ENCODE assay signal across 8 mouse cellular contexts in genomic region chr19:29046961-29047333, GRCm38 (mm10). TPM values are rescaled to one million over a fixed set of nuclear protein-coding genes. Genes with fewer than 3 reads are reported as not detected.
DNase-seq lines count a peak whose midpoint lies in the region; ATAC-seq and TF ChIP-seq lines count a peak whose summit lies in the region.

No protein-coding gene starts in this region.

- no peaks in the 10 kb centered on the region for H3K36me3 ChIP-seq in heart, embryonic 12.5 days
- H3K36me3 ChIP-seq in CH12.LX (replicated peaks in 1 of 2; ENCODE audit: control insufficient read depth in 1 of 2, insufficient read depth in 1 of 2, low read length in 1 of 2) = peaks cover 0 to 23% of the 10 kb centered on the region in 2 experiments
- no peaks in the 10 kb centered on the region for H3K36me3 ChIP-seq in forebrain, embryonic 14.5 days (ENCODE audit: control insufficient read depth, insufficient read depth, low read length)
- no peaks in the 10 kb centered on the region for H3K36me3 ChIP-seq in liver, embryonic 15.5 days (replicated peaks)

- peak overlapping the region; percentile 95 for H3K9ac ChIP-seq in heart, embryonic 12.5 days
- peak overlapping the region; percentile 66 for H3K9ac ChIP-seq in CH12.LX (ENCODE audit: insufficient read depth, low read depth)
- peak overlapping the region; percentile 95 for H3K9ac ChIP-seq in forebrain, embryonic 14.5 days (ENCODE audit: low read length)
- H3K9ac ChIP-seq in liver, embryonic 15.5 days = peak overlapping the region; percentile 93

- TF ChIP-seq EP300 in CH12.LX (IDR thresholded peaks at IDR 0.05; ENCODE audit: low read length) = 0 out of 2 replicates have a peak, but pooled peaks have one; percentile 7

- 25% methylated on average over 4 of the region's 4 CpGs for WGBS in heart, embryonic 12.5 days
- 29% methylated on average over 4 of the region's 4 CpGs for WGBS in forebrain, embryonic 14.5 days
- 12% methylated on average over 4 of the region's 4 CpGs for WGBS in liver, embryonic 15.5 days (ENCODE audit: insufficient replicate concordance)

- H3K27ac ChIP-seq in heart, embryonic 12.5 days (ENCODE audit: poor library complexity, severe bottlenecking) = peak overlapping the region; percentile 94
- H3K27ac ChIP-seq in CH12.LX (ENCODE audit: insufficient read depth, low read depth) = no peak overlapping the region
- peak overlapping the region; percentile 77; the same call in 1 of the 2 replicates for H3K27ac ChIP-seq in forebrain, embryonic 14.5 days (ENCODE audit: low read depth, low read length)
- peak overlapping the region; percentile 82 for H3K27ac ChIP-seq in liver, embryonic 15.5 days (replicated peaks)

- no peaks in the 10 kb centered on the region for H3K27me3 ChIP-seq in heart, embryonic 12.5 days (replicated peaks)
- H3K27me3 ChIP-seq in CH12.LX (replicated peaks) = no peaks in the 10 kb centered on the region
- no peaks in the 10 kb centered on the region for H3K27me3 ChIP-seq in forebrain, embryonic 14.5 days (replicated peaks; ENCODE audit: control insufficient read depth, insufficient read depth, low read length)
- H3K27me3 ChIP-seq in liver, embryonic 15.5 days = no peaks in the 10 kb centered on the region

- in situ Hi-C loops in CH12.LX (cut with MboI; ENCODE audit: low pct_ligation_motif_present, low pct_unique_long_range_greater_than_20kb, low sequenced_read_pairs) = no loop called here

- no peak for DNase-seq in heart, postnatal 4 days
- DNase-seq in CH12.LX (ENCODE audit: extremely low read depth) = no peak
- DNase-seq in forebrain, embryonic 14.5 days (ENCODE audit: low spot score) = no peak
- no peak for DNase-seq in cerebellum, adult 18-20 months
- no peak for DNase-seq in cerebellum, adult 8-10 months
- no peak for DNase-seq in left cerebral cortex, postnatal 25 days (ENCODE audit: low spot score in 2 of 2)

- H3K4me3 ChIP-seq in heart, embryonic 12.5 days = peak overlapping the region; percentile 87
- H3K4me3 ChIP-seq in CH12.LX (replicated peaks in 1 of 3; ENCODE audit: low read depth in 2 of 3, low read length in 2 of 3, poor library complexity in 1 of 3) = peak overlapping the region; percentile 76 to 96 (median 92)
- peak overlapping the region; percentile 81 for H3K4me3 ChIP-seq in forebrain, embryonic 14.5 days (ENCODE audit: low read depth, low read length)
- H3K4me3 ChIP-seq in liver, embryonic 15.5 days (replicated peaks) = peak overlapping the region; percentile 88

- intact Hi-C loops in left cerebral cortex, postnatal 25 days (cut with DNase I) = loop anchor here (2.0 kb wide), 1 partner anchor 56 kb away; the partner anchor contains the start of gene Cdc37l1

- no peaks in the 10 kb centered on the region for H3K9me3 ChIP-seq in heart, embryonic 12.5 days (replicated peaks)
- no peaks in the 10 kb centered on the region for H3K9me3 ChIP-seq in CH12.LX (replicated peaks; ENCODE audit: low read length)
- no peaks in the 10 kb centered on the region for H3K9me3 ChIP-seq in forebrain, embryonic 14.5 days (replicated peaks; ENCODE audit: control insufficient read depth, low read length)
- no peaks in the 10 kb centered on the region for H3K9me3 ChIP-seq in liver, embryonic 15.5 days (replicated peaks)

- TF ChIP-seq POLR2A in CH12.LX (IDR thresholded peaks at IDR 0.05; ENCODE audit: low read depth, low read length) = no peak

- H3K4me1 ChIP-seq in heart, embryonic 12.5 days (replicated peaks) = peaks cover 25% of the 10 kb centered on the region
- peaks cover 0 to 25% of the 10 kb centered on the region in 2 experiments; a peak in 2 of 4 replicates for H3K4me1 ChIP-seq in CH12.LX (ENCODE audit: control insufficient read depth in 1 of 2, insufficient read depth in 2 of 2)
- peaks cover 14% of the 10 kb centered on the region for H3K4me1 ChIP-seq in forebrain, embryonic 14.5 days (ENCODE audit: control insufficient read depth, insufficient read depth, low read length)
- H3K4me1 ChIP-seq in liver, embryonic 15.5 days (replicated peaks) = peaks cover 65% of the 10 kb centered on the region

- no peaks in the 10 kb centered on the region; the same call in 1 of the 2 replicates for H3K79me2 ChIP-seq in CH12.LX (replicated peaks; ENCODE audit: control insufficient read depth, extremely low read depth, insufficient read depth, poor library complexity, severe bottlenecking)

- TF ChIP-seq CTCF in CH12.LX (conservative IDR thresholded peaks at IDR 0.05 in 1 of 2, IDR thresholded peaks at IDR 0.05 in 1 of 2; ENCODE audit: low read depth in 2 of 2, low read length in 2 of 2) = no peak

- dilution Hi-C loops in CH12.LX (cut with MboI; ENCODE audit: extremely low pct_ligation_motif_present, extremely low pct_unique_long_range_greater_than_20kb, low sequenced_read_pairs) = no loop called here

- no peak for TF ChIP-seq RAD21 in CH12.LX (IDR thresholded peaks at IDR 0.05; ENCODE audit: low read depth, low read length)

- no peak for ATAC-seq in heart, embryonic 12.5 days (ENCODE audit: insufficient number of reproducible peaks, low FRiP score)
- ATAC-seq in forebrain, embryonic 14.5 days = no peak
- no peak for ATAC-seq in liver, embryonic 15.5 days (ENCODE audit: insufficient read depth)

- peak overlapping the region; percentile 72 for H3K4me2 ChIP-seq in heart, embryonic 12.5 days
- H3K4me2 ChIP-seq in CH12.LX (ENCODE audit: insufficient read depth, low read depth, poor library complexity, severe bottlenecking) = peak overlapping the region; percentile 88; the same call in 1 of the 2 replicates
- H3K4me2 ChIP-seq in forebrain, embryonic 14.5 days (ENCODE audit: low read length) = peak overlapping the region; percentile 69
- H3K4me2 ChIP-seq in liver, embryonic 15.5 days = peak overlapping the region; percentile 95

TF ChIP-seq in CH12.LX, 34 proteins besides CTCF, POLR2A, EP300 and RAD21:
- no peak for TF ChIP-seq HCFC1 (IDR thresholded peaks at IDR 0.05; ENCODE audit: low read depth, low read length)
- no peak for TF ChIP-seq CHD1 (IDR thresholded peaks at IDR 0.05; ENCODE audit: low read depth, low read length)
- TF ChIP-seq MEF2A (IDR thresholded peaks at IDR 0.05; ENCODE audit: borderline replicate concordance, low read depth, low read length) = no peak

RNA-seq across cellular contexts. Expression of gene Ak3, which starts 0.8 kb away (rescaled TPM):
- polyA plus RNA-seq in heart, embryonic 12.5 days (2016; fragmentation: Nextera tagmentation; extraction: Ambion mirVana) = 79.7 and 80.8 TPM in 2 replicates
- 10 to 100 TPM; 73.8 to 77.5 TPM for total RNA-seq in heart, postnatal 4 days (2021)
- total RNA-seq in CH12.LX (2012; rRNA removed) = 21.3 TPM in 2 replicates
- total RNA-seq in CH12.LX (2014; rRNA removed) = 33.9 and 36.0 TPM in 2 replicates
- polyA plus RNA-seq in CH12.LX (2012; ENCODE audit: insufficient read length, low read depth) = 36.5 and 38.8 TPM in 2 replicates
- polyA plus RNA-seq in forebrain, embryonic 14.5 days (2014; fragmentation: Nextera tagmentation; extraction: Ambion mirVana) = 76.8 and 83.2 TPM in 2 replicates
- polyA plus RNA-seq in liver, embryonic 15.5 days (2015; fragmentation: Nextera tagmentation; extraction: Ambion mirVana) = 44.9 and 45.7 TPM in 2 replicates
- 10 to 100 TPM; 56.9 to 60.6 TPM for total RNA-seq in left cerebral cortex, postnatal 25 days (2021)

RNA-seq across cellular contexts. Expression of gene Rcl1, which starts 54.2 kb away (rescaled TPM):
- polyA plus RNA-seq in heart, embryonic 12.5 days (2016; fragmentation: Nextera tagmentation; extraction: Ambion mirVana) = 21.7 and 22.6 TPM in 2 replicates
- 1 to 10 TPM; 7.5 to 7.7 TPM for total RNA-seq in heart, postnatal 4 days (2021)
- total RNA-seq in CH12.LX (2012; rRNA removed) = 63.4 and 80.2 TPM in 2 replicates
- 103 and 109 TPM in 2 replicates for total RNA-seq in CH12.LX (2014; rRNA removed)
- 104 and 126 TPM in 2 replicates for polyA plus RNA-seq in CH12.LX (2012; ENCODE audit: insufficient read length, low read depth)
- 34.8 and 35.1 TPM in 2 replicates for polyA plus RNA-seq in forebrain, embryonic 14.5 days (2014; fragmentation: Nextera tagmentation; extraction: Ambion mirVana)
- 65.8 and 69.2 TPM in 2 replicates for polyA plus RNA-seq in liver, embryonic 15.5 days (2015; fragmentation: Nextera tagmentation; extraction: Ambion mirVana)
- total RNA-seq in left cerebral cortex, postnatal 25 days (2021) = 10 to 100 TPM; 12.5 to 13.3 TPM

RNA-seq across cellular contexts. Expression of gene Cdc37l1, which starts 56.8 kb away (rescaled TPM):
- 37.7 and 41.5 TPM in 2 replicates for polyA plus RNA-seq in heart, embryonic 12.5 days (2016; fragmentation: Nextera tagmentation; extraction: Ambion mirVana)
- total RNA-seq in heart, postnatal 4 days (2021) = 10 to 100 TPM; 61.7 to 67.8 TPM
- 14.0 and 15.6 TPM in 2 replicates for total RNA-seq in CH12.LX (2012; rRNA removed)
- 22.9 and 28.1 TPM in 2 replicates for total RNA-seq in CH12.LX (2014; rRNA removed)
- 26.5 and 26.8 TPM in 2 replicates for polyA plus RNA-seq in CH12.LX (2012; ENCODE audit: insufficient read length, low read depth)
- 42.0 and 55.0 TPM in 2 replicates for polyA plus RNA-seq in forebrain, embryonic 14.5 days (2014; fragmentation: Nextera tagmentation; extraction: Ambion mirVana)
- 9.3 TPM in 2 replicates for polyA plus RNA-seq in liver, embryonic 15.5 days (2015; fragmentation: Nextera tagmentation; extraction: Ambion mirVana)
- total RNA-seq in left cerebral cortex, postnatal 25 days (2021) = 10 to 100 TPM; 91.4 to 99.5 TPM
